Mouse (Mus musculus) G1E (cell line): ENCODE data around the gene Siah3. TPM values are rescaled to one million over a fixed set of nuclear protein-coding genes. Genes with fewer than 3 reads are reported as not detected.

Source experiments
- ATAC-seq: 2 replicates; pipeline ENCODE4 v1.8.0; 2016; ENCODE audit warnings: mild to moderate bottlenecking; ENCODE audit not compliant: insufficient number of reproducible peaks, poor library complexity, low FRiP score, severe bottlenecking; ENCODE audit errors: extremely low read depth
- DNase-seq: peaks from one replicate; pipeline ENCODE4 v3.0.0; 2012; ENCODE audit warnings: low spot score
- H3K27me3 ChIP-seq: 2 replicates; pipeline ENCODE4 v1.6.1; 2012; ENCODE audit warnings: mild to moderate bottlenecking, low read length, inconsistent platforms; ENCODE audit not compliant: insufficient read depth
- H3K36me3 ChIP-seq: replicated peaks from 2 replicates; pipeline ENCODE3; 2012; ENCODE audit warnings: mild to moderate bottlenecking, inconsistent platforms
- H3K4me1 ChIP-seq: 2 replicates; pipeline ENCODE4 v1.6.1; 2012; ENCODE audit warnings: low read depth, low read length, inconsistent platforms, mixed read lengths; ENCODE audit not compliant: insufficient read depth
- H3K4me3 ChIP-seq: 2 replicates; pipeline ENCODE4 v1.5.1; 2012; ENCODE audit warnings: low read depth, mild to moderate bottlenecking, inconsistent platforms, low read length, moderate library complexity, mixed read lengths
- H3K9me3 ChIP-seq: replicated peaks from 2 replicates; pipeline ENCODE4 v1.6.1; 2012; ENCODE audit warnings: inconsistent platforms
- CTCF ChIP-seq: IDR thresholded peaks from 2 replicates; pipeline ENCODE4 v1.5.1; 2012; ENCODE audit warnings: low read depth, low read length, inconsistent platforms, mixed read lengths
- GATA1 ChIP-seq: IDR thresholded peaks from 2 replicates; pipeline ENCODE4 v1.6.1; 2012; ENCODE audit warnings: borderline replicate concordance, low read length, inconsistent platforms, mixed read lengths
- GATA2 ChIP-seq: IDR thresholded peaks from 2 replicates; pipeline ENCODE4 v1.6.1; 2012; ENCODE audit warnings: low read depth, low read length, inconsistent platforms, borderline replicate concordance
- POLR2AphosphoS5 ChIP-seq: IDR thresholded peaks from 2 replicates; pipeline ENCODE4 v1.6.1; 2012; ENCODE audit warnings: low read depth, low read length, inconsistent platforms; ENCODE audit not compliant: insufficient replicate concordance
- TAL1 ChIP-seq: conservative IDR thresholded peaks from 2 replicates; pipeline ENCODE4 v1.6.1; 2012; ENCODE audit warnings: low read depth, low read length, inconsistent platforms, mixed read lengths
- polyA plus RNA-seq: library from polyadenylated mRNA; stranded (reverse); fragments of >175 nt; gene quantifications from 2 replicates; pipeline ENCODE4 v1.2.3, GENCODE M21; 2012
- total RNA-seq, 2 experiments: library from RNA; stranded (forward) in 1 of 2; stranded (reverse) in 1 of 2; fragments of 200-1000 nt in 1 of 2; fragments of >200 nt in 1 of 2; fragmentation: Nextera tagmentation in 1 of 2; gene quantifications; 2 replicates each; pipeline ENCODE4 v1.2.3; 2014 to 2017

Gene Siah3
- total and polyA plus RNA-seq, 3 experiments, result 0.11 TPM; not detected in 2

GRCm38 (mm10) chr14:75516161-75516560 lies 60.4 kb downstream of the Siah3 start:
- no peak overlapping the region for H3K4me3 ChIP-seq
- H3K4me1 ChIP-seq, result no peaks in the 10 kb centered on the region
- ATAC-seq (no peak), DNase-seq (no peak)
- TF ChIP-seq GATA2, result no peak
- no peak for TF ChIP-seq POLR2AphosphoS5
- no peak for TF ChIP-seq GATA1
- no peak for TF ChIP-seq CTCF
- TF ChIP-seq TAL1, result no peak
- no peaks in the 10 kb centered on the region for H3K9me3 ChIP-seq
- no peaks in the 10 kb centered on the region for H3K27me3 ChIP-seq
- no peaks in the 10 kb centered on the region for H3K36me3 ChIP-seq

- H3K9me3 ChIP-seq, result no peaks in the 10 kb centered on the region
- H3K27me3 ChIP-seq, result no peaks in the 10 kb centered on the region
- no peaks in the 10 kb centered on the region for H3K4me1 ChIP-seq
- no peak for ATAC-seq
- H3K36me3 ChIP-seq, result no peaks in the 10 kb centered on the region
- no peak overlapping the region for H3K4me3 ChIP-seq
- DNase-seq, result no peak
- TF ChIP-seq GATA2 (no peak), TAL1 (no peak), POLR2AphosphoS5 (no peak), CTCF (no peak), GATA1 (no peak)
These were observed 61.3 kb downstream of the Siah3 start for GRCm38 (mm10) chr14:75516917-75517595.

GRCm38 (mm10) chr14:75518196-75518887 lies 62.6 kb downstream of the Siah3 start:
- no peak for TF ChIP-seq CTCF
- TF ChIP-seq POLR2AphosphoS5, result no peak
- TF ChIP-seq GATA1, result no peak
- no peak for TF ChIP-seq TAL1
- TF ChIP-seq GATA2, result no peak
- DNase-seq, result no peak

GRCm38 (mm10) chr14:75518899-75519298 lies 63.1 kb downstream of the Siah3 start:
- no peak for ATAC-seq
- Histone ChIP-seq H3K9me3 (no peaks in the 10 kb centered on the region), H3K4me3 (no peak overlapping the region), H3K36me3 (no peaks in the 10 kb centered on the region), H3K27me3 (no peaks in the 10 kb centered on the region), H3K4me1 (no peaks in the 10 kb centered on the region)
- TF ChIP-seq POLR2AphosphoS5 (no peak), GATA2 (no peak), CTCF (no peak), TAL1 (no peak), GATA1 (no peak)
- no peak for DNase-seq

More at GRCm38 (mm10) chr14:75518196-75518887, 62.6 kb downstream of the Siah3 start:
- H3K36me3 ChIP-seq, result no peaks in the 10 kb centered on the region
- H3K27me3 ChIP-seq, result no peaks in the 10 kb centered on the region
- no peaks in the 10 kb centered on the region for H3K9me3 ChIP-seq
- H3K4me1 ChIP-seq, result no peaks in the 10 kb centered on the region
- no peak for ATAC-seq
- H3K4me3 ChIP-seq, result no peak overlapping the region

GRCm38 (mm10) chr14:75519668-75520067 lies 63.9 kb downstream of the Siah3 start:
- Histone ChIP-seq H3K4me3 (no peak overlapping the region), H3K4me1 (no peaks in the 10 kb centered on the region), H3K36me3 (no peaks in the 10 kb centered on the region), H3K9me3 (no peaks in the 10 kb centered on the region), H3K27me3 (no peaks in the 10 kb centered on the region)
- no peak for DNase-seq
- TF ChIP-seq GATA1 (no peak), POLR2AphosphoS5 (no peak), CTCF (no peak), GATA2 (no peak), TAL1 (no peak)
- no peak for ATAC-seq

- DNase-seq, result no peak
These were observed 68.9 kb downstream of the Siah3 start for GRCm38 (mm10) chr14:75524648-75525047.

More at GRCm38 (mm10) chr14:75524648-75525047, 68.9 kb downstream of the Siah3 start:
- Histone ChIP-seq H3K36me3 (no peaks in the 10 kb centered on the region), H3K27me3 (peaks cover 7% of the 10 kb centered on the region; the same call in 1 of the 2 replicates), H3K9me3 (no peaks in the 10 kb centered on the region), H3K4me1 (no peaks in the 10 kb centered on the region), H3K4me3 (no peak overlapping the region)
- ATAC-seq, result no peak
- TF ChIP-seq TAL1, result no peak
- TF ChIP-seq GATA2, result no peak
- TF ChIP-seq POLR2AphosphoS5, result no peak
- no peak for TF ChIP-seq CTCF
- no peak for TF ChIP-seq GATA1
